Mouse (Mus musculus): ENCODE measurements at regions not wholly inside any gene's neighbourhood (a gene's known extent, or its start where the extent isn't known, plus 50 kb on each side); places are given as distances from the start of the nearest gene placed in this dataset.

DNA sequence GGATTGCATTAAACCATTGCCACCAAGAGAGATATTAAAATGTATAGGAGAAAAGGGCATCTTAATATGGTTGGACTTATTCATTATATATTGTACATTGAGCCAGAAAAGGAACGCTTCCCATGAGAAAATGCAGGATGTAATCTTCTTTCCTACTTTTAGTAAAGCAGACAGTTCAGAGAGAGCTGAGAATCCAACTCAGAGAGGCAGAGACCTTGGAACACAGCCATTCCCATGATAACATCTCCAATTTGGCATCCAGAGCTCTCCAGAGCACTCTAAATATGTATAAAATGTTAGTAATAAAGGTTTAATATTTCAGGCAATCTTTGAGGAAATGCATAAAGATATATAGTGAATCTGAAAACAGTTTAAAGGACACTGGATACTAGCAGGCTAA, 199.3 kb upstream of the Asb5 start:
- Histone ChIP-seq H3K4me2 (replicated peaks) (no peak overlapping the region), H3K9me3 (no peaks in the 10 kb centered on the region), H3K9ac (replicated peaks) (no peak overlapping the region), H3K36me3 (no peaks in the 10 kb centered on the region), H3K4me3 (no peak overlapping the region), H3K4me1 (no peaks in the 10 kb centered on the region), H3K27ac (replicated peaks) (no peak overlapping the region), H3K27me3 (no peaks in the 10 kb centered on the region)
- WGBS: 88% methylated on average over 1 of the region's 1 CpGs
- no peak for ATAC-seq (ENCODE audit: low FRiP score, low read depth)

DNA sequence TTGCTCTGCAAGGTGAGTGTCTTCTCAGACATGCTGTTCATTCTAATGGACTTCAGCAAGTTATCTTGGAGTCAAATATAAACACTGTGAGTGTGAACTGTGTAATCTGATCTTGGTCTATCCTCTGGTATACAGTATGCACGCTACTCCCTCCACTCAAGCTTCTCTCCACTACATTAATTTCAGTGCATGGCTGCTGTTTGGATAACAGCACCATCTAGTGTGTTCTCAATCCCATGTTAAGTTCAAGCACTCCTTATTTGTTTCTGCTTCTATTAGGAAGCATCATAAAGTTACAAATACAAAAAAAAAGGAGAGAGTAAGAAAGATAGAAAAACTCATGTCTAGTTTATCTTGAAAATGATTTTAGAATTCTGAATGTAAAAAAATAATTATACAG, 197.5 kb upstream of the Asb5 start:
- H3K4me2 ChIP-seq (replicated peaks): no peak overlapping the region
- no peak overlapping the region for H3K4me3 ChIP-seq
- H3K27ac ChIP-seq (replicated peaks): no peak overlapping the region
- no peaks in the 10 kb centered on the region for H3K27me3 ChIP-seq
- no peak overlapping the region for H3K9ac ChIP-seq (replicated peaks)
- 59% methylated on average over 1 of the region's 1 CpGs for WGBS
- H3K4me1 ChIP-seq: no peaks in the 10 kb centered on the region
- no peaks in the 10 kb centered on the region for H3K36me3 ChIP-seq
- no peak for ATAC-seq (ENCODE audit: low FRiP score, low read depth)
- H3K9me3 ChIP-seq: no peaks in the 10 kb centered on the region

DNA sequence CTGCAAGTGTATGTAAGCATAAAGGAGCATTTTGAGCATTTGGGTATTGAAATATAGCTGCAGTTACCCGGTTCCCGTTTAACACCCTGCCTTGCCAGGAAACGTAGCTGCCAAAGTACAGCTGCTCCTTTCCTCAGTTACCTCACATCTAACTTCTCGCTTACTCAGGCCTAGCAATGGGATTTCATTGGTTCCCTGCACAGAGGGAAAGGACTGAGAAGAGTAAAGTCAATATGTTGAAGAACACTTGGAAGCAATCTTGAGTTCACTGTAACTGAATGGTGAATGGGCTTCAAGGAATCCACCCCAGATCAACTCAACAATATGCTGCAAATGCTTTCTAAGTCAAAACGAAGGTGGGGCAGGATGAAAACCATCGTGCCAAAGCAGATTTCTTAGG, 178.3 kb upstream of the Asb5 start:
- Histone ChIP-seq H3K9ac (replicated peaks) (no peak overlapping the region), H3K27me3 (no peaks in the 10 kb centered on the region), H3K36me3 (no peaks in the 10 kb centered on the region), H3K27ac (replicated peaks) (no peak overlapping the region), H3K4me3 (no peak overlapping the region), H3K4me2 (replicated peaks) (no peak overlapping the region), H3K9me3 (no peaks in the 10 kb centered on the region), H3K4me1 (no peaks in the 10 kb centered on the region)
- WGBS: 87% methylated on average over 6 of the region's 6 CpGs
- no peak for ATAC-seq (ENCODE audit: low FRiP score, low read depth)

DNA sequence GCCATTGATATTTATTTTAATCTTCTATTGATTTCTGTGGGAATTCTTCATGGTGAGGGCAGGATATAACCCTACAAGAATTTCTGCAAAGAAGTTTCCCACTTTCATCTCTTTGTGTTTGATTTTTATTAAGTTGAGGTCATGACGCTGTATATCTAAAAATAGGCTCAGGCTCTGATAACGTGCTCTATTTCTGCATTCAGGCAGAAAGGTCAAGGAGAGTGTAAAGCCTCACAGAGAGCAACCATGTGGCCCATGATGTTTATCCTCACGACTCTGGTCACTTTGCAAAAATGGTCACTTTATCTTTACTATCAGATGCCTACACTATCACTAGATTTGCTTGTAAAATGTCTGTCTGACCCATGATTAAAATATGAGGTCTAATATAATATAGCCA, 167.7 kb upstream of the Asb5 start:
- Histone ChIP-seq H3K27me3 (no peaks in the 10 kb centered on the region), H3K4me3 (no peak overlapping the region), H3K4me2 (replicated peaks) (no peak overlapping the region), H3K9ac (replicated peaks) (no peak overlapping the region), H3K9me3 (no peaks in the 10 kb centered on the region), H3K36me3 (no peaks in the 10 kb centered on the region), H3K4me1 (no peaks in the 10 kb centered on the region), H3K27ac (replicated peaks) (no peak overlapping the region)
- ATAC-seq (ENCODE audit: low FRiP score, low read depth): no peak
- WGBS: 77% methylated on average over 3 of the region's 3 CpGs

DNA sequence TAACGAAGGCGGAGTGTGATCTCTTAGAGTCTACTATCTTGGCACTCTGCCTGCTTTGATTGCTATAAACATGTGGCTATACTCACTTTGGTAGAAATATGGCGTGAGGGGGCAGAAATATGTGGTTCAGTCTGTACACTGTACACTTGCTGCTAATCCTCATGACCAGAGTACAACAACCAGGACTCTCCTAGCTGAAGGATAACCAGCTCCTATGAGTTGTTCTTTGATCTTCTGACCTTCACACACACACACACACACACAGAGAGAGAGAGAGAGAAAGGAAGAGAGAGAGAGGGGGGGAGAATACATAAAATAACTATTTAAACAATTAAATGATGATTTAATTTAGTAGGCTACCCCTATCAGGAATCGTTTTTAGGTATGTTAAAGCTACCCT, 158.9 kb upstream of the Asb5 start:
- Histone ChIP-seq H3K9ac (replicated peaks) (no peak overlapping the region), H3K4me2 (replicated peaks) (no peak overlapping the region), H3K36me3 (no peaks in the 10 kb centered on the region), H3K9me3 (no peaks in the 10 kb centered on the region), H3K4me1 (no peaks in the 10 kb centered on the region), H3K4me3 (no peak overlapping the region), H3K27ac (replicated peaks) (no peak overlapping the region), H3K27me3 (no peaks in the 10 kb centered on the region)
- WGBS: 93% methylated on average over 4 of the region's 4 CpGs
- ATAC-seq (ENCODE audit: low FRiP score, low read depth): no peak

DNA sequence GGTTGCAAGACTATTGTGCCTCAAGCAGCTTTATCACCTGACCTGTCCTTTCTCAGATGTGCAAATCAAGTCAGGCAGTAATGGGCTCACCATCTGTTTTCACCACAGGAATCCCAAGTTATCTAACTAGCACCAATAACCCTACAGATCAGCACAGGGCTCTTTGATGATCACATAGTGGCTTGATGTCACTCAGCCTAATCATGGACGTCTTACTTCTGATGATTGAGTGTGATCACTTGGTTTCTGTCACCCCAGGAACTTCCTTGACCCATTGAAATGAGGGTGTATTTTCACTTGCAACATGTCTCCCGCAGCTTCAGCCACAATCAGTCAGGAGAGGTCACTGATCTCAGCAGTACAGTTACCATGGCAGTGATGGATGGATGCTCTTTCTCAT, 158.3 kb upstream of the Asb5 start:
- no peaks in the 10 kb centered on the region for H3K9me3 ChIP-seq
- no peaks in the 10 kb centered on the region for H3K27me3 ChIP-seq
- no peaks in the 10 kb centered on the region for H3K4me1 ChIP-seq
- H3K4me2 ChIP-seq (replicated peaks): no peak overlapping the region
- ATAC-seq (ENCODE audit: low FRiP score, low read depth): peak; percentile 27; the same call in 1 of the 2 replicates
- H3K36me3 ChIP-seq: no peaks in the 10 kb centered on the region
- H3K4me3 ChIP-seq: no peak overlapping the region
- 51% methylated on average over 2 of the region's 2 CpGs for WGBS
- H3K27ac ChIP-seq (replicated peaks): no peak overlapping the region
- H3K9ac ChIP-seq (replicated peaks): no peak overlapping the region

DNA sequence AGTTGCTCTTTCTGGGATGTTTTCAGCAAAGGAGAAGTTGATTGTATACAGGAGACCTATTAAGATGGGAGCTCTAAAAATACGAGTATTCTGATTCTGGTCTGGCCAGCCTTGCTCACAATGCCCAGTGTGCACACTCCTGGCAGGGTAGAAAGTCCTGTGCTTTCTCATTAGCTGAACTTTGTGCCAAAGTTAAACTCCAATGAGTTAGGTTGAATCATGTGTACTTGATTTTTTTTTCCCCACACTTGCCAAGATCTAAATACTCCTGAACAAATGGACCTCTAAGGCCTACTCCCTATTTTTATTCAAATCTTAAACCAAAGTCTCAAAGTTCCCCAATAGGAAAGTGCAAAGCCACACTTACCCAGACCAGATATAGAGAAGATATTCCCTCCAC, 156.5 kb upstream of the Asb5 start:
- Histone ChIP-seq H3K27me3 (no peaks in the 10 kb centered on the region), H3K9ac (replicated peaks) (no peak overlapping the region), H3K36me3 (no peaks in the 10 kb centered on the region), H3K4me2 (replicated peaks) (no peak overlapping the region), H3K27ac (replicated peaks) (no peak overlapping the region), H3K4me3 (no peak overlapping the region), H3K9me3 (no peaks in the 10 kb centered on the region), H3K4me1 (no peaks in the 10 kb centered on the region)
- 80% methylated on average over 1 of the region's 1 CpGs for WGBS
- ATAC-seq (ENCODE audit: low FRiP score, low read depth): no peak

DNA sequence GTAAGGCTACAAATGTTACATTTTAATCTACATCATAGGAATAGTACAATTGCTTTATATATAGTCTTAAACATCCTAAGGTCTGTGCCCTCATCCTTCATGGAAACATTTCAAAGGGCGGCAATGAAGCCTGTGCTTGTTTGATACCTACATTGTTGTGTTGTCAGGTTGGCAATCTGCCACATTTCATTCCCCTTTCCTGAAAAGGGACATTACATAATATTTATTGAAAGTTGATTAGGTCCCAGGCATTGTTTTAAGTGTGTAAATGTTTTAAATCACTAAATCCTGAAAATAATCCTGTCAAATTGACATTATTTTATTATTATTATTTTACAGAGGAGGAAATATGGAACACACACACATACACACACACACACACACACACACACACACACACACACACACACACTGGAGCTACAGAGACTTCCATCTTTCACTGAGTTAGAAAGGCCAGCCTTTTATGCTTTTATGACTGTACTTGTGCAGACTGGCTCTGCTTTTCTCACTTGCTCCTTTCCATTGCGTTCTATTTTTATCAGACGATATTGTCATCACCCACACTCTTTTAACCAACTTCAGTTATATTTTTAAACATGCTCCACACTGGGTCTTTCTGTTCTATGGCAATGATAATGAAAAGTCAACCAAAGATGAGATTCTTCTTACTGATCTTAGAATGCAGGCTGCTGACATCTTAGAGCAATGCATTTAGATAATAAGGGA, 153.8 kb upstream of the Asb5 start:
- 84% methylated on average over 3 of the region's 3 CpGs for WGBS
- Histone ChIP-seq H3K4me1 (no peaks in the 10 kb centered on the region), H3K36me3 (no peaks in the 10 kb centered on the region), H3K9me3 (no peaks in the 10 kb centered on the region), H3K4me3 (no peak overlapping the region), H3K9ac (replicated peaks) (no peak overlapping the region), H3K27ac (replicated peaks) (no peak overlapping the region), H3K4me2 (replicated peaks) (no peak overlapping the region), H3K27me3 (no peaks in the 10 kb centered on the region)
- no peak for ATAC-seq (ENCODE audit: low FRiP score, low read depth)

DNA sequence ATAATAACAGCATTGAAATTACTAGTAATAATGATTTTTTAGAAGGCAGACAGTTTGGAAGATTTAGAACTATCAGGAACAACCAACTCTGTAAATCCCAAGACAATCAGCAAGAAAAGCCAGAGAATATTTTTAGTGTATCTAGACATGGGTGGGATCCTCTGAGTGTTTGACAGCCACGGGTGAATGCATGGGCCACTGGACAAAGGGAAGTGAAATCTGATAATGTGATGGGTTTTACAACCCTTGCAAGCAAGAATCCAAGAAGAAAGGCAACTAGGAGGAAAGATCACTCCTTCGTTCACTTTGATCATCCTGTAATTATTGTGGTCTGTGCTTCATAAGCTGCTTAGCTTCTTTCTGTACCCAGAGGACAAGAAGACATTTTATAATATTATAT, 149.2 kb upstream of the Asb5 start:
- 60% methylated on average over 2 of the region's 2 CpGs for WGBS
- no peak overlapping the region for H3K9ac ChIP-seq (replicated peaks)

DNA sequence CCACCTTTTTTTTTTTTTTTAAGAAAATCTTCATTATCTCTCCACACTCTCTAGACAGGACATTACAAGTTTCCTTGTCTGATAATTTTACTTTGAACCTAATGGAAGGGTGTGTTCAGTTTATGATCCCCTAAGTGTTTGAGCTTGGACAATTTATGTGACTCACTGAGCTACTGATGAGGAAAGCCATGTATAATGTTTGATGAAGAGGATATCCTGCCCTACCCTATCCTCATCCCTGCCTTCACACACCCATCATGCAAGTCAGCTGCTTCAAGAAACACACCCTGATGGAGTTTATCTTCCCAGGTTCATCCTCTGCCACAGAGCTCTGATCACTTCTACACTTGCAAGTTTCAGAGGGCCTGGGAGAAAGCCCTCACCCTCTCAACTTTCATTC, 136.5 kb upstream of the Asb5 start:
- Histone ChIP-seq H3K9ac (replicated peaks) (no peak overlapping the region), H3K4me1 (no peaks in the 10 kb centered on the region), H3K27ac (replicated peaks) (no peak overlapping the region), H3K36me3 (no peaks in the 10 kb centered on the region), H3K27me3 (no peaks in the 10 kb centered on the region), H3K9me3 (no peaks in the 10 kb centered on the region), H3K4me2 (replicated peaks) (no peak overlapping the region), H3K4me3 (no peak overlapping the region)
- no peak for ATAC-seq (ENCODE audit: low FRiP score, low read depth)

More for the DNA sequence above, 149.2 kb upstream of the Asb5 start:
- H3K4me2 ChIP-seq (replicated peaks): no peak overlapping the region
- H3K27me3 ChIP-seq: no peaks in the 10 kb centered on the region
- no peak overlapping the region for H3K27ac ChIP-seq (replicated peaks)
- no peaks in the 10 kb centered on the region for H3K9me3 ChIP-seq
- H3K4me1 ChIP-seq: no peaks in the 10 kb centered on the region
- H3K36me3 ChIP-seq: no peaks in the 10 kb centered on the region
- no peak for ATAC-seq (ENCODE audit: low FRiP score, low read depth)
- H3K4me3 ChIP-seq: no peak overlapping the region

DNA sequence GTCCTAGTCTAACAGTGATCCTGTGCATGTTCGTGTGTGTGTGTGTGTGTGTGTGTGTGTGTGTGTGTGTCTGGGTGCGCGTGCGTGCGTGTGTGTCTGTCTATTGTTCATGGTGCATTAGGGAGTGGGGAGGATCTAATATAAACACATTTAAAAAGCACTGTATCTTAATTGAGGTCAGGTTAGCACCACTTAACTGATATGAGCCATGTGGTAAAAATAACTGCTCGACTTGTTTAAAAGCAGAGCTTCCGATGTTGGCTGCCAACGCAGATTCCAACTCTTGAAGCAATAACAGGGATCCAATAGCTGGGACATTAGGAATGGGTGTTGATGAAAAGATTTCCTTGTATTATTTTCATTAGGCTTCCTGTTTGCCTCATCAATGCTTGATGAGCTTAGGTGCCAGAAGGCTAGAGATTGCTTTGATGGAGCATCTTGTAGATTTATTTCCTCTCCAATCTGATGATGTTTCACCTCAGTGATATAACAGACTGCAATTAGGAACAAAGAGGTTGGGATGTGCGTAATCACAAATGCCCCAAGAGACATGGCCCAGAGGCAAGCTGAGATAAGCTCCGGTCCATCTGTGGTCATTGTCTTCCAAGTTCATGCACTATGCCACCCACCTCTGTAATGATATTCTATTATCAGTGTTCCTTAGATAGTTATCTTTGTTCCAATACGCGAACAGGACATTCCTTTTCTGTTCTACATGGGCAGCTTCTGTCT, 135.7 kb upstream of the Asb5 start:
- Histone ChIP-seq H3K9ac (replicated peaks) (no peak overlapping the region), H3K9me3 (no peaks in the 10 kb centered on the region), H3K27ac (replicated peaks) (no peak overlapping the region), H3K4me3 (no peak overlapping the region), H3K4me2 (replicated peaks) (no peak overlapping the region), H3K36me3 (no peaks in the 10 kb centered on the region), H3K27me3 (no peaks in the 10 kb centered on the region), H3K4me1 (no peaks in the 10 kb centered on the region)
- WGBS: 90% methylated on average over 12 of the region's 12 CpGs
- no peak for ATAC-seq (ENCODE audit: low FRiP score, low read depth)

DNA sequence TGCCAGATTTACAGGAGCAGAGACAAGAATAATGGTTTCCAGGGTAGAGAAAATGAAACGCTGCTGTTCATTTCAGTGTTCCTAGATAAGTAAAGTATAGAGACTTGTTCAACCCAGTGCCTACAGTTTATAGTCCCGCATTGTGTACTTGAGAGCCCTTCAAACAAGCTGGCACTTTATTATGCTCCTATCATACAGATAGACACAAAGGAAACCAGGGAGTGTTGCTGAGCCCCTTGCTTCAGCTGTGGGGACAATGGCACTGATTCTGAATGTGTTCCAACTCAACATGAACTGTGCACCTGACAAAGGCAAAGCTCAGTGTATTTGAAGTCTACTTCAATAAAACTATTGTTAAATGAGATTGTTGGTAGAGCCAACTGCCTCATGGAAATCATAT, 123.7 kb upstream of the Asb5 start:
- H3K27ac ChIP-seq (replicated peaks): no peak overlapping the region
- WGBS: 54% methylated on average over 2 of the region's 2 CpGs
- no peak overlapping the region for H3K4me3 ChIP-seq
- no peak overlapping the region for H3K9ac ChIP-seq (replicated peaks)
- no peaks in the 10 kb centered on the region for H3K4me1 ChIP-seq
- H3K36me3 ChIP-seq: no peaks in the 10 kb centered on the region
- H3K4me2 ChIP-seq (replicated peaks): no peak overlapping the region
- H3K27me3 ChIP-seq: no peaks in the 10 kb centered on the region
- ATAC-seq (ENCODE audit: low FRiP score, low read depth): peak; percentile 72; the same call in 1 of the 2 replicates
- H3K9me3 ChIP-seq: no peaks in the 10 kb centered on the region
